Mouse (Mus musculus): ENCODE measurements at regions not wholly inside any gene's neighbourhood (a gene's known extent, or its start where the extent isn't known, plus 50 kb on each side); places are given as distances from the start of the nearest gene placed in this dataset.

- intact Hi-C loops (cut with DNase I): no loop called here
These were observed 903.3 kb downstream of the Mrps31 start for GRCm38 (mm10) chr8:23314275-23315123.

DNA sequence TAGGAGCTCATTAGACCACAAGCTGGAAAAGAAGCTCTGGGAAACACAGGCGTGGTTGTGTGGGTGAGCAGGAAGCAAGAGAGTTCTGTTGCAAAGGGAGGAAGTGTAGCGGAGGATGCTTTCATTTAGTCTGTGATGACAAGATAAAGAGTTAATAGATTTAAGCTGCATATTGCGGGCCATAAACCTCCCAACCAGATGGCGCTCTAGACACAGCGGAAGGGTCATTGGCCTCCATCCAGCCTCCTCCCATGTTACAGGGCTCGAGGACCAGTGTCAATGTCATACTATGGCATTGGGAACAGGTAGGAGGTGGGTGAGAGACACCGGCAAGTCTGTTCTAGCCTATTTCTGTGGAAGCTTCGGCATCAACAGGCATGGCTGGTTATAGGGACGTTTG lies 908.4 kb downstream of the Mrps31 start:
- intact Hi-C loops (cut with DNase I): no loop called here
- no peak for DNase-seq

More at GRCm38 (mm10) chr8:23314275-23315123, 903.3 kb downstream of the Mrps31 start:
- DNase-seq: no peak

- no peak for DNase-seq
- intact Hi-C loops (cut with DNase I): no loop called here
These were observed 910.0 kb downstream of the Mrps31 start for GRCm38 (mm10) chr8:23321166-23321565.

DNA sequence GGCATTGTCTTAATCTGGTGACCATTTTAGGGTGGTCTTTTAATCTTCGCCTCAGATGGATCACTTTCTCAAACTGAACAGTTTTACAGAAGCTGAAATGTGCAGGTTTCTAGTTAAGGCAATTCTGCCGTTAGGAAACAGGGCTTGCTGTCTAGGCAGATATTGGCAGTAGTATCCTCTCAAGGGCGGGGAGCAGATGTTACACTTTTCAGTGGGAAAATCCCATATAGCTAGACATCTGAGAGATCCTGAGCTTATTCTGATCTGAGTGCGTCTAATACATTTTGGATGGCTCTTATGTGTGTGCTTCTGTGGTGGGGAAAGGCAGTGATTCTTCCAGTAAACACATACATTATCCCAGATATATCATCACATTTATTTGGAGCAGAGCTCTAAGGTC lies 916.1 kb downstream of the Mrps31 start:
- DNase-seq: no peak
- intact Hi-C loops (cut with DNase I): no loop called here

DNA sequence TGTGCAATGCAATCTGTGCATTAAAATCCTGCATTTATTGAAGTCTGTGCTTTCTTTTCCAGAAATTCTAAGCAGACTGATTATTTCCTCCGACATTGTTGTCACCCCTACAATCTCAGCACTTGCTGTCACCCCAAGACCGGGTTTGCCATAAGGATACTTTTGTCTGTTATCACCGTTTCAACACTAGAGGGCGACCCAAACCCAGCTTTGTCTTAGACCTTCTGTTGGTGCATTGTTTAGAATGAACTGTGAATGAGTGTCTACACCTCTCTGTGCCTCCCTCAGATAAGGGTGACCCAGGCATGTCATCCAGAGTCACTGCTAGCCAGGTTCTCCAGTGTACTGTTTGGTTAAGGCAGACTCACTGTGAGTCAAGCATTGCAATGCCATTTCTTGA lies 933.0 kb downstream of the Mrps31 start:
- peak; percentile 20 to 22 for DNase-seq
- intact Hi-C loops (cut with DNase I): loop anchor here (1.0 kb wide), 2 partner anchors 161 to 187 kb away; no protein-coding TSS in a partner anchor

DNA sequence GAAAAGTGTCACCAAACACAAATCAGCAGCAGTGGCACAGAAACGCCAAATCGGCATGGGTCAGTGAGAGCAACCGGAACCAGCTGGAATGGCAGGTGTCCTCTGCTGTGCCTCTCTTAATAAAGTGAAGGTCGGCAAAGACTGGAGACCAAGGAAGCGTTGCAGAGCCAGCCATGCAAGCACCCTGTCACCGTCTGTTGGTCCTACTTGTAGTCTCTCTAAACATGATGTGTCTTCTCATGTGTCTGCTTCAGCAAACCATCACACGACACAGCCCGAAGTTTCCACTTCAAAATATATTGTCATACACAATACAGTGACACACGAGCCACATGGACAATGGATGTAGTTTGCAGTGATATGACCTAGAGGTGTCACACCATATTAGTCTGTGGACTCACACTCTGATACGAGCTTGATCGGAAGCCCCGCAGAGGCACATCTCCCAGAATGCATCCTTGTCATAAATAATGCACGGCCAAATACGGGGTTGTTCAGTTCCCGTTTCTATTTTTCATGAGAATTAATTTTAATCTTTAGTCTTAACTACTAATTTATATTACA lies 940.3 kb downstream of the Mrps31 start:
- intact Hi-C loops (cut with DNase I): no loop called here
- no peak for DNase-seq

DNA sequence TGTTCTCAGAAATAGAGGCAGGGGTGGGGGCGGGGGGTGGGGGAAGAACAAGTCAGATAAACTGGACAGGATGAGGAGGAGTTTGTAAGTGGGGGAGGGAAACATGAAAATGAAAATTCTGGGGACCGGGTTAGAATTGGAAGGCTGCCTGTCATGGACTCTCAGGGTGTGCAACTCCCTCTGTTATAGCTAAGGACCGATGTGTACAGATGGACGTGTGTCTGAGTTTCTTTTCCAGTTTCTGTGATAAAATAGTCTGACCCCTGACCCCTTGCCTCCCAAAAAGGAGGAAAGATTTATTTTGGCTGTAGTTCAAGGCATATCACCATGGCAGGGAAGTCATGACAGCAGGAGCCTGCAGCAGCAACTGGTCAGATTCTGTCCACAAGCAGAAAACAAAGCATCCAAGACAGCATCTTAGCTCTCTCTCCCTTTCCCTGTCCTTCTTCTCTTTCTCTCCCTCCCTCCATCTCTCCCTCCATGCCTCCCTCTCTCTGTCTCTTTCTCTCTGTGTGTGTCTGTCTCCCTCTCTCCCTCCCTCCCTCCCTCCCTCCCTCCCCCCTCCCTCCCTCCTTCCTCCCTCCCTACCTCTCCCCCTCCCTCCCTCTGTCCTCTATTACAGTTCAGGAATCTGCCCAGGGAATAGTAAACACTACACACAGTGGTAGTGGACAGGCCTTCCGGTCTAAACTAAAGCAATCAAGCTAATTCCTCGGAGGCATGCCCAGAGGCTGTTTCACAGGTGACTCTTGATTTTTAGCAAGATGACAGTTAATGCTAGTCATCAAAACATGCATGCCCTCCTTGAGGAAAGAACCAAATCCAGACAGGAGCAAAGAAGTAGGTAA lies 941.3 kb downstream of the Mrps31 start:
- DNase-seq: no peak

DNA sequence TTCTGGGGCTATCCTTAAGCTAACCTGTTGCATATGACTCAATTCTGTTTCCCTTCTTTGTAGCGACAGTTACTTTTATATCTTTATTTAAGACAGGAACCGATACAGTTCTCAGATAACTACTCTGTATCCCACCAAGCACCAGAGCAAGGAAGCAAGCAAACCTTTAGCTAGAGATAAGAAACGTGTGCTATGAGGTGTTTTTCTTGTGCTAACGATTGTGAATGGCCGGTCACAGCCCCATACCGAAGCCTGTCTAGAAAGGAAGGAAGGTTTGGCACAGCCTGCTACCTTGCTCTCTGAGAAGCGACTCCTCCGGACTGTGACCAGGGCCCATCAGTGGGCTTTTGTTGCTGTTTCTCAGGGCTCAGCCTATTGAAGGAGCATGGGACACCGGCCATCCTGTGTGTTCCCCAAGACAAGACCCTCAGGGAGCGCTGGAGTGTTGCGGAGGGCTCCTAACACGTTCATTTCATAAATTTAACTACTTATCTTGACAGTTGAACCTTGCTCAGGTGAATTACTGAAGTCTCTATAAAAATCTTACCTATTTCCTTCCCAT lies 949.0 kb downstream of the Mrps31 start:
- no peak for DNase-seq
- intact Hi-C loops (cut with DNase I): no loop called here

More for the DNA sequence above, 941.3 kb downstream of the Mrps31 start:
- intact Hi-C loops (cut with DNase I): no loop called here

- intact Hi-C loops (cut with DNase I): no loop called here
These were observed 949.7 kb downstream of the Mrps31 start for GRCm38 (mm10) chr8:23360850-23361274.

More at GRCm38 (mm10) chr8:23360850-23361274, 949.7 kb downstream of the Mrps31 start:
- DNase-seq: no peak

All from heart, postnatal 36 days (tissue).